ENCODE assay signal across 17 mouse cellular contexts in the genomic region with DNA sequence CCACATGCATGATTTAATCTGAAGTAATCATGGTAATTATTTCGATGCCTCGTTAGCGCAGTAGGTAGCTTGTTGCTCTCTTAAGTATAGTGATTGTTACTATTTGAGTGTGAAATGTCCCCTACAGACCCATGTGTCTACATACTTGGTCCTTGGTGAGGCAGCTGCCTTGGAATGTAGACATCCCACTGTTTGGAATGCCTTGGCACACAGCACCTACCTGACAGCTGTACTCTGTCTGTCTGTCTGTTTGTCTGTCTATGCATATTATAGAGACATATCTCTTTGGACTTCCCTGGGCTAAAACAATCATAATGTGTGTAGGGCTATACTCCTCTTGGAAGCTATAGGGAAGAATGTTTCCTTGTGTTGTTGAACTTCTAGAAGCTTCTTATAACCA.
A peak's percentile ranks its signal among the peaks of the same experiment; 100 is the strongest.
DNase-seq lines count a peak whose midpoint lies in the region; TF ChIP-seq lines count a peak whose summit lies in the region.
"Had no signal": no experiment of that assay in that cellular context is flagged by ENCODE, and none has a peak within 500 bp of the region (broad histone marks: within the 10 kb centered on the region; RNA-seq: fewer than 3 reads in every experiment).

No protein-coding gene starts in this region.

- no peaks in the 10 kb centered on the region for H3K27me3 ChIP-seq in myocyte (ENCODE audit: control insufficient read depth, insufficient read depth, insufficient read length)
- H3K27me3 ChIP-seq: Patski had no signal

- H3K4me2 ChIP-seq in myocyte (ENCODE audit: low read depth): no peak overlapping the region

- no peak for TF ChIP-seq POLR2A in myocyte (IDR thresholded peaks at IDR 0.05; ENCODE audit: insufficient read length, low read depth)

- H3ac ChIP-seq in myocyte (ENCODE audit: control insufficient read depth, insufficient read length): no peak overlapping the region

- no peaks in the 10 kb centered on the region for H3K36me3 ChIP-seq in myocyte (ENCODE audit: control insufficient read depth, insufficient read depth)
- H3K36me3 ChIP-seq: G1E had no signal

- H3K4me3 ChIP-seq in myocyte: no peak overlapping the region

- no peaks in the 10 kb centered on the region for H3K79me2 ChIP-seq in myocyte (ENCODE audit: control insufficient read depth, insufficient read depth)

- DNase-seq in 3T3-L1 (ENCODE audit: low read depth, low spot score): peak; percentile 26
- DNase-seq in thymus, postnatal 36 days: no peak
- DNase-seq in right cerebral cortex, postnatal 14 days: no peak
- DNase-seq: adrenal gland, adult 2 months; adrenal gland, adult 8-10 months; adrenal gland, postnatal 10 days; adrenal gland, postnatal 14 days; adrenal gland, postnatal 25 days; adrenal gland, postnatal 36 days; B cell, adult 2 months; cerebellum, adult 11 months; cerebellum, adult 11-12 months; cerebellum, adult 18-20 months; cerebellum, adult 2 months had no signal

TF ChIP-seq in myocyte, 11 proteins besides CTCF, POLR2A, EP300 and RAD21:
- TF ChIP-seq CEBPB (IDR thresholded peaks at IDR 0.05; ENCODE audit: insufficient read depth, poor library complexity, severe bottlenecking): no peak
- TF ChIP-seq MYOD1 (IDR thresholded peaks at IDR 0.05; ENCODE audit: control insufficient read depth in 1 of 3, insufficient read length in 2 of 3, low read depth in 2 of 3): peak in 2 of 3 experiments; percentile 56 to 77
- peak in 1 of 3 experiments; percentile 53 for TF ChIP-seq MYOG (IDR thresholded peaks at IDR 0.05; ENCODE audit: control insufficient read depth in 1 of 3, insufficient read depth in 1 of 3, insufficient read length in 2 of 3, low read depth in 2 of 3)
